Mouse (Mus musculus) hindbrain, embryonic 15.5 days (tissue): ENCODE measurements around the gene Gm19684. TPM values are rescaled to one million over a fixed set of nuclear protein-coding genes. Genes with fewer than 3 reads are reported as not detected.
"Not testable (repeated sequence)": the region's sequence is repeated elsewhere in the genome, so short reads cannot be mapped to it uniquely, and the experiment has no call there.

Experiments used
- ATAC-seq: fragments of 200-750 bp; cut with Nextera tagmentation; 2 replicates; pipeline ENCODE4 v1.8.0; 2017; ENCODE audit warnings: low read depth, moderate number of reproducible peaks, moderate TSS enrichment; ENCODE audit not compliant: low FRiP score
- H3K27ac ChIP-seq: fragments of 300-500 bp; sonication (generic); replicated peaks from 2 replicates; pipeline ENCODE4 v1.5.1; 2015; ENCODE audit warnings: mild to moderate bottlenecking, inconsistent platforms
- H3K27me3 ChIP-seq: fragments of 300-500 bp; sonication (generic); 2 replicates; pipeline ENCODE4 v1.6.1; 2015; ENCODE audit warnings: control low read depth, inconsistent platforms
- H3K36me3 ChIP-seq: fragments of 300-500 bp; sonication (generic); 2 replicates; pipeline ENCODE4 v1.6.1; 2015; ENCODE audit warnings: control low read depth, inconsistent platforms
- H3K4me1 ChIP-seq: fragments of 300-500 bp; sonication (generic); replicated peaks from 2 replicates; pipeline ENCODE4 v1.6.1; 2015; ENCODE audit warnings: control low read depth, inconsistent platforms
- H3K4me2 ChIP-seq: fragments of 300-500 bp; sonication (generic); 2 replicates; pipeline ENCODE4 v1.6.1; 2015; ENCODE audit warnings: moderate library complexity, mild to moderate bottlenecking, inconsistent platforms
- H3K4me3 ChIP-seq: fragments of 300-500 bp; sonication (generic); 2 replicates; pipeline ENCODE4 v1.5.1; 2015; ENCODE audit warnings: mild to moderate bottlenecking, inconsistent platforms
- H3K9ac ChIP-seq: fragments of 300-500 bp; sonication (generic); 2 replicates; pipeline ENCODE4 v1.6.1; 2015; ENCODE audit warnings: inconsistent platforms
- H3K9me3 ChIP-seq: fragments of 300-500 bp; sonication (generic); 2 replicates; pipeline ENCODE4 v1.6.1; 2016; ENCODE audit warnings: control low read depth, inconsistent platforms
- whole genome bisulfite sequencing: fragments of 180-500 bp; shearing (Covaris S2); methylation state at CpG from one replicate; pipeline ENCODE4 v1.1.7; 2015; 5-methylcytosine and 5-hydroxymethylcytosine counted together
- polyA plus RNA-seq: library from polyadenylated mRNA; unstranded; fragments of >200 nt; fragmentation: Nextera tagmentation; extraction: Ambion mirVana; gene quantifications from 2 replicates; pipeline ENCODE4 v1.2.1, GENCODE M21; 2015

The Gm19684 gene
- polyA plus RNA-seq, 1 experiment from 2014 or later: not detected

GRCm38 (mm10) chr17:36136299-36136848 lies 14.9 kb downstream of the Gm19684 start:
- not testable (repeated sequence) for H3K4me2 ChIP-seq, H3K4me3 ChIP-seq, H3K9me3 ChIP-seq, H3K4me1 ChIP-seq, H3K9ac ChIP-seq, H3K27ac ChIP-seq, H3K36me3 ChIP-seq, ATAC-seq
- peaks cover 14% of the 10 kb centered on the region for H3K27me3 ChIP-seq
- WGBS: 85% methylated on average over 1 of the region's 1 CpGs

GRCm38 (mm10) chr17:36145111-36145860 lies 23.8 kb downstream of the Gm19684 start:
- Histone ChIP-seq H3K4me3 (peak overlapping the region; percentile 37), H3K9me3 (no peaks in the 10 kb centered on the region), H3K27me3 (peaks cover 60% of the 10 kb centered on the region), H3K27ac (no peak overlapping the region), H3K4me2 (peak overlapping the region; percentile 61), H3K36me3 (no peaks in the 10 kb centered on the region), H3K4me1 (peaks cover 11% of the 10 kb centered on the region), H3K9ac (0 out of 2 replicates have a peak overlapping the region, but pooled peaks have one; percentile 7)
- 1% methylated on average over 78 of the region's 78 CpGs for WGBS
- no peak for ATAC-seq

- Histone ChIP-seq H3K4me2 (peak overlapping the region; percentile 61), H3K4me3 (peak overlapping the region; percentile 37), H3K4me1 (peaks cover 11% of the 10 kb centered on the region), H3K27me3 (peaks cover 60% of the 10 kb centered on the region), H3K9ac (0 out of 2 replicates have a peak overlapping the region, but pooled peaks have one; percentile 7)
- ATAC-seq, H3K36me3 ChIP-seq, H3K27ac ChIP-seq, H3K9me3 ChIP-seq: not testable (repeated sequence)
- WGBS: 2% methylated on average over 12 of the region's 13 CpGs
These were observed 24.3 kb downstream of the Gm19684 start for GRCm38 (mm10) chr17:36145861-36146156.

GRCm38 (mm10) chr17:36146937-36147336 lies 25.5 kb downstream of the Gm19684 start:
- 93% methylated on average over 1 of the region's 1 CpGs for WGBS
- H3K4me2 ChIP-seq, H3K4me3 ChIP-seq, H3K27ac ChIP-seq, H3K9ac ChIP-seq, H3K36me3 ChIP-seq, ATAC-seq, H3K9me3 ChIP-seq: not testable (repeated sequence)
- H3K4me1 ChIP-seq: peaks cover 11% of the 10 kb centered on the region
- H3K27me3 ChIP-seq: peaks cover 55% of the 10 kb centered on the region

- H3K4me2 ChIP-seq, H3K36me3 ChIP-seq, H3K27ac ChIP-seq, H3K9me3 ChIP-seq, H3K4me3 ChIP-seq, H3K9ac ChIP-seq, ATAC-seq: not testable (repeated sequence)
- Histone ChIP-seq H3K27me3 (peaks cover 47% of the 10 kb centered on the region), H3K4me1 (peaks cover 11% of the 10 kb centered on the region)
- WGBS: 72% methylated on average over 5 of the region's 5 CpGs
These were observed 27.0 kb downstream of the Gm19684 start for GRCm38 (mm10) chr17:36148468-36148867.

GRCm38 (mm10) chr17:36151200-36151599 lies 29.7 kb downstream of the Gm19684 start:
- H3K27me3 ChIP-seq: peaks cover 51% of the 10 kb centered on the region
- not testable (repeated sequence) for H3K4me1 ChIP-seq, ATAC-seq, H3K9me3 ChIP-seq, H3K4me3 ChIP-seq, H3K4me2 ChIP-seq, H3K27ac ChIP-seq, H3K9ac ChIP-seq, H3K36me3 ChIP-seq
- WGBS: 48% methylated on average over 4 of the region's 4 CpGs

GRCm38 (mm10) chr17:36154271-36155149 lies 33.0 kb downstream of the Gm19684 start:
- ATAC-seq: no peak
- Histone ChIP-seq H3K4me2 (no peak overlapping the region), H3K9ac (no peak overlapping the region), H3K27ac (no peak overlapping the region), H3K36me3 (no peaks in the 10 kb centered on the region), H3K27me3 (peaks cover 51% of the 10 kb centered on the region), H3K9me3 (no peaks in the 10 kb centered on the region), H3K4me3 (no peak overlapping the region), H3K4me1 (peaks cover 7% of the 10 kb centered on the region)
- WGBS: 26% methylated on average over 3 of the region's 3 CpGs

- H3K9ac ChIP-seq, ATAC-seq, H3K36me3 ChIP-seq, H3K27ac ChIP-seq, H3K9me3 ChIP-seq: not testable (repeated sequence)
- under 1% methylated on average over 36 of the region's 36 CpGs for WGBS
- Histone ChIP-seq H3K4me3 (peak overlapping the region; percentile 22), H3K4me2 (peak overlapping the region; percentile 61), H3K27me3 (peaks cover 69% of the 10 kb centered on the region), H3K4me1 (peaks cover 10% of the 10 kb centered on the region)
These were observed 36.3 kb downstream of the Gm19684 start for GRCm38 (mm10) chr17:36157782-36158181.

- not testable (repeated sequence) for H3K9me3 ChIP-seq, H3K36me3 ChIP-seq, H3K27ac ChIP-seq, H3K9ac ChIP-seq, ATAC-seq
- peak overlapping the region; percentile 61 for H3K4me2 ChIP-seq
- peaks cover 10% of the 10 kb centered on the region for H3K4me1 ChIP-seq
- 10% methylated on average over 11 of the region's 11 CpGs for WGBS
- peak overlapping the region; percentile 22 for H3K4me3 ChIP-seq
- H3K27me3 ChIP-seq: peaks cover 73% of the 10 kb centered on the region
These were observed 36.8 kb downstream of the Gm19684 start for GRCm38 (mm10) chr17:36158264-36158663.

- peaks cover 10% of the 10 kb centered on the region for H3K4me1 ChIP-seq
- no peak for ATAC-seq
- peaks cover 76% of the 10 kb centered on the region for H3K27me3 ChIP-seq
- H3K36me3 ChIP-seq: no peaks in the 10 kb centered on the region
- no peak overlapping the region for H3K4me3 ChIP-seq
- no peak overlapping the region for H3K27ac ChIP-seq
- H3K9ac ChIP-seq: no peak overlapping the region
- H3K4me2 ChIP-seq: peak overlapping the region; percentile 29; the same call in 1 of the 2 replicates
- H3K9me3 ChIP-seq: no peaks in the 10 kb centered on the region
- WGBS: 3% methylated on average over 56 of the region's 56 CpGs
These were observed 39.9 kb downstream of the Gm19684 start for GRCm38 (mm10) chr17:36161129-36162051.

- not testable (repeated sequence) for ATAC-seq, H3K9ac ChIP-seq, H3K4me3 ChIP-seq, H3K36me3 ChIP-seq, H3K4me1 ChIP-seq, H3K9me3 ChIP-seq, H3K27ac ChIP-seq, H3K4me2 ChIP-seq
- WGBS: 21% methylated on average over 2 of the region's 2 CpGs
- H3K27me3 ChIP-seq: peaks cover 78% of the 10 kb centered on the region
These were observed 45.4 kb downstream of the Gm19684 start for GRCm38 (mm10) chr17:36166901-36167300.
